Mouse (Mus musculus): ENCODE measurements around the gene Npvf.

DNA sequence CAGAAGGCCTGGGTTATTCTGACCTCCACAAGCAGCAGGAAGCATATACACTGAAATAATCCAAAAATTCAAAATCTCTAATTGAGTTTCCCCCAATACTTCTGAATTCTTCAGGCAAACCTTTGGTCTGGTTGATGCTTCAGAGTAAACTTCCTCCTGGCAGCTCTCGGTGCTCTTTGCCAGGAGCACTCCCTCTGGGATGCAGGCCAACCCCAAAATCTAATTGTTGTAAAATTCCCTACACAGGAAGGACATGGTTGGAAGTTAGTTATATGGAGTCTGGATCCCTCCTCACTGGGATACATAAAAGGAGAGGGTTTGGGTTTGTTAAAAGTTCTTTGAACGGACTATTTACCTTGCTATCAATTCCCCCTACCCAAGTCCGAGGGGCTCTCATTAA, 9.5 kb downstream of the Npvf start:
- TF ChIP-seq GATA1 (IDR thresholded peaks at IDR 0.05; ENCODE audit: borderline replicate concordance, low read length) (no peak), CTCF (IDR thresholded peaks at IDR 0.05; ENCODE audit: low read depth, low read length) (no peak), POLR2AphosphoS5 (IDR thresholded peaks at IDR 0.05; ENCODE audit: insufficient replicate concordance, low read depth, low read length) (no peak), TAL1 (conservative IDR thresholded peaks at IDR 0.05; ENCODE audit: low read depth, low read length) (no peak)
